Mouse (Mus musculus): ENCODE data around the gene Olfr965. TPM values are rescaled to one million over a fixed set of nuclear protein-coding genes. Genes with fewer than 3 reads are reported as not detected.
"Not testable (repeated sequence)": the region's sequence is repeated elsewhere in the genome, so short reads cannot be mapped to it uniquely, and the experiment has no call there.

Gene Olfr965
- polyA plus RNA-seq (2012; rRNA removed): not detected in 2 replicates

DNA sequence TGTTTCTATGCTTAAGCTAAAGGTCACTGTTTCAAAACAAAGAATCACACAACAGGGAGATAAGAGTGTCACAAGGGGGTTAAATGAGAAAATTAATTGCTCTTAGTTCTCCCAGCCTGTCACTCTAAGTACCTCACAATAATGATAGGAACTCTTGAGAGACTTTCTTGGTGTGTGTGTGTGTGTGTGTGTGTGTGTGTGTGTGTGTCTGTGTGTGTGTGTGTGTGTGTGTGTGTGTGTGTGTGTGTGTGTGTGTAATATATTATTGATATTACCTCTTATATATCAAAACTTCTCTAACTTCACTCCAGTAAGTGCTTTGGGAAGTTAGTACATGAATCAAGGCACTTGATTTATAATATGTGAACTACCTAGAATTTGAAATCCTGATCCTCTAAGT lies at the start of gene Olfr965:
TSS of gene Olfr965 (plus strand) at position 301 of the 400 bp plus-strand sequence.
- no peak for DNase-seq
- no peak for TF ChIP-seq CTCF (IDR thresholded peaks at IDR 0.05; ENCODE audit: insufficient read depth, low read length)
- TF ChIP-seq POLR2A (IDR thresholded peaks at IDR 0.05; ENCODE audit: borderline replicate concordance, extremely low read depth, low read depth, low read length): no peak
- no peaks in the 10 kb centered on the region for H3K4me1 ChIP-seq (ENCODE audit: control insufficient read depth, insufficient read depth, low read length)
- H3K4me3 ChIP-seq (replicated peaks; ENCODE audit: extremely low read depth, low read depth, low read length): no peak within 1 kb of the TSS

DNA sequence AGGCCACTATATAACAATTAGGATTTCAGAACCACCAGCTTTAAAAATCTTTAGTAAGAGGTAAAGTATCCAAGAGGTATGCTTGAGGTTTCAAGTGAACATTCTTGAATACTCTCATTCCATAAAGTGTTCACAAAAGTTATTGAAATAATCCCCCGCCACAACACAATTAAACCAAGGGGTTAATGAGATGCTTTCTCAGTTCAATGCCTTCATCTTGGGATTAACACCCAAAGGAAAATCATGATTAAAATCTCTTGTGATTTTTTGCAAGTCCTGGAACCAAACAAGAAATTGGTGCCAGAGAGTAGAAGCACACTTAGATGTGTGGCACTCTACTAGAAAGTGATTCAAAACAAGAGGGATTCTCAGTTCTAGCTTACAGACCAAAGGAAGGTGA lies 44.2 kb upstream of the Olfr965 start, which contains the start of gene Olfr963:
TSS of gene Olfr963 (plus strand) at position 301 of the 400 bp plus-strand sequence.
- DNase-seq: no peak
- TF ChIP-seq CTCF (IDR thresholded peaks at IDR 0.05; ENCODE audit: insufficient read depth, low read length) (no peak), POLR2A (IDR thresholded peaks at IDR 0.05; ENCODE audit: borderline replicate concordance, extremely low read depth, low read depth, low read length) (no peak)
- Histone ChIP-seq H3K4me3 (replicated peaks; ENCODE audit: extremely low read depth, low read depth, low read length) (no peak within 1 kb of the TSS), H3K4me1 (ENCODE audit: control insufficient read depth, insufficient read depth, low read length) (no peaks in the 10 kb centered on the region)
- 88% methylated on average over 1 of the region's 1 CpGs for WGBS

DNA sequence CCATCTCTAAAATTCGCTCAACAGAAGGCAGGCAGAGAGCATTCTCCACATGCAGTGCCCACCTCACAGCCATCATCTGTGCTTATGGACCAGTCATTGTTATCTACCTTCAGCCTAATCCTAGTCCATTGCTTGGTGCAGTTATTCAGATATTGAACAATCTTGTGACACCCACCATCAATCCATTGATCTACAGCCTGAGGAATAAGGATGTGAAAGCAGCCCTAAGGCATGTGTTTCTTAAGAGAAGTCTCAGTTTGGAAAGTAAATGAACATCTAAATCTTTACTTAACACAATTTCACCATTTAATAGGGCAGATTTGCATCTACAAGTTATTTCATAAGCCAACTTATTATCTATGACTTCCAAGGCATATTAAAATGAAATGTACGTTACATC lies 41.4 kb upstream of the Olfr965 start:
- no peak overlapping the region for H3K4me3 ChIP-seq (replicated peaks; ENCODE audit: extremely low read depth, low read depth, low read length)
- 76% methylated on average over 2 of the region's 2 CpGs for WGBS
- DNase-seq: no peak
- H3K4me1 ChIP-seq (ENCODE audit: control insufficient read depth, insufficient read depth, low read length): no peaks in the 10 kb centered on the region
- TF ChIP-seq CTCF (IDR thresholded peaks at IDR 0.05; ENCODE audit: insufficient read depth, low read length): no peak
- no peak for TF ChIP-seq POLR2A (IDR thresholded peaks at IDR 0.05; ENCODE audit: borderline replicate concordance, extremely low read depth, low read depth, low read length)

DNA sequence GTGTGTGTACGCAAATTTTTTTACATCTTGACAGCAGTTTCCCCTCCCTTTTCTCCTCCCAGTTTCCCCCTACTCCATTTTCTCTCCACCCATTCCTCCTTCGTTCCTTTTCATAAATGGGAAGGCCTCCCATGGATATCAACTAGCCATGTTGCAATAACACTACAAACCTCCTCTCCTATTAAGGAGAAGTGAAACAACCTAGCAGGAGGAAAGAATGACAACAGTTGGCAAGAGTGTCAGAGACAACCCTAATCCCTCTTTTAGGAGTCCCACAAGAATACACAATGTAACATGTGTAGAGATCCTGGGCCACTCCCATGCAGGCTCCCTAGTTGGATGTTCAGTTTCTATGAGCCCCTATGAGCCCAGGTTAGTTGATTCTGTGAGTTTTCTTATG lies 36.3 kb upstream of the Olfr965 start:
- DNase-seq: no peak
- 68% methylated on average over 2 of the region's 2 CpGs for WGBS
- H3K4me1 ChIP-seq (ENCODE audit: control insufficient read depth, insufficient read depth, low read length): no peaks in the 10 kb centered on the region
- no peak for TF ChIP-seq CTCF (IDR thresholded peaks at IDR 0.05; ENCODE audit: insufficient read depth, low read length)
- TF ChIP-seq POLR2A (IDR thresholded peaks at IDR 0.05; ENCODE audit: borderline replicate concordance, extremely low read depth, low read depth, low read length): no peak
- H3K4me3 ChIP-seq (replicated peaks; ENCODE audit: extremely low read depth, low read depth, low read length): no peak overlapping the region

DNA sequence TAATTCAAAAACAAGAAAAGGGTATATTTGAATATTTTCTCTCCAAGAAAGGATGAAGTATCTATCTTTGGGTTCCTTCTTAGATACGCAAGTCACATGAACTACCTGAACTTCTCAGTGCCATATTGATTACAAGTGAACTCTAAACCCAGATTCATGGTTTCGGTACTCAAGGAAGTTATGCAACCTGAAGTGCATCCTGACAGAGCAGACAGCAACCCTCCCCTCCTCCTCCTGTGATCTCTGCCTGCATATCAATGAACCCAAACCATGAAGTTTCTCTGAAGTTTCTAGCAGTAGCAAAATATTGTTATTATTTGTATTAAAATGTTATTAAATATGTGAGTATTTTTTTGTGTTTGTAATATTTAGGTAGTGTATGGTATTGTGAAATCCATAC lies 32.6 kb upstream of the Olfr965 start:
- Histone ChIP-seq H3K4me1 (ENCODE audit: control insufficient read depth, insufficient read depth, low read length) (no peaks in the 10 kb centered on the region), H3K4me3 (replicated peaks; ENCODE audit: extremely low read depth, low read depth, low read length) (no peak overlapping the region)
- no peak for DNase-seq
- no peak for TF ChIP-seq POLR2A (IDR thresholded peaks at IDR 0.05; ENCODE audit: borderline replicate concordance, extremely low read depth, low read depth, low read length)
- TF ChIP-seq CTCF (IDR thresholded peaks at IDR 0.05; ENCODE audit: insufficient read depth, low read length): no peak
- WGBS: 86% methylated on average over 2 of the region's 2 CpGs

DNA sequence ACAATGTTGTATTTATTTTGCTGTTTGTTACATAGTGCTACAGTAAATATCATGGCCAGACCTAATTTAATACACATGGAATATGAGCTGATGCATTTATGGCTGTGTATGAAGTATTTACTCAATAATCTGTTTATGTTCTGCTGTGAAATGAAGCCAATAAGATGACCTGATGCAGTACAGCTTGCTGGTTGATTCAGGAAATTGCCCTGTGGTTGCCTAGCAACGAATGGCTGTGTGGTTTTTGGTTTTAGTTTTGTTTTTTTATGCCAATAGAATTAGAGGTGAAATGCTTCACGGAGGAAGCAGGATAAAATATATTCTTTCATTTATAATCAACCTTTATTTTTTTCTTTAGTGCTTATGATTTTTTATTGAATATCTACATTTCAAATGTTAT lies 31.9 kb upstream of the Olfr965 start:
- WGBS: 39% methylated on average over 2 of the region's 2 CpGs
- no peak for TF ChIP-seq POLR2A (IDR thresholded peaks at IDR 0.05; ENCODE audit: borderline replicate concordance, extremely low read depth, low read depth, low read length)
- no peak for TF ChIP-seq CTCF (IDR thresholded peaks at IDR 0.05; ENCODE audit: insufficient read depth, low read length)
- H3K4me3 ChIP-seq (replicated peaks; ENCODE audit: extremely low read depth, low read depth, low read length): no peak overlapping the region
- no peaks in the 10 kb centered on the region for H3K4me1 ChIP-seq (ENCODE audit: control insufficient read depth, insufficient read depth, low read length)
- no peak for DNase-seq

DNA sequence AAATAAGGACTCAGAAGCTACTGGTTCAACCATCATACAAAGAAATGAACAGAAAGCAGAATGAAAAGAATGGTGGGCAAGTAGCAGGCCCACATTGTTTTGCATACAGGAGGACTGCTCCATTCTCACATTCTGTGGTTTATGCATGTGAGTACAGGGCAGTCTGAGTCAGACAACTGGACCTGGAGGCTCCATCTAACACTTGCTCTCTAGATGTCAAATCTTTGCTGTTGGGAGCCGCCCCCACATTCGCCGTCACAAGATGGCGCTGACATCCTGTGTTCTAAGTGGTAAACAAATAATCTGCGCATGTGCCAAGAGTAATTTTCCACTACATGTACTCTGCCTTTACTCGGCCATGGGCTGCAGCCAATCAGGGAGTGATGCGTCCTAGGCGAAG lies 10.0 kb upstream of the Olfr965 start:
- not testable (repeated sequence) for H3K4me1 ChIP-seq (ENCODE audit: control insufficient read depth, insufficient read depth, low read length); DNase-seq; H3K4me3 ChIP-seq (replicated peaks; ENCODE audit: extremely low read depth, low read depth, low read length)
- WGBS: 78% methylated on average over 8 of the region's 8 CpGs

DNA sequence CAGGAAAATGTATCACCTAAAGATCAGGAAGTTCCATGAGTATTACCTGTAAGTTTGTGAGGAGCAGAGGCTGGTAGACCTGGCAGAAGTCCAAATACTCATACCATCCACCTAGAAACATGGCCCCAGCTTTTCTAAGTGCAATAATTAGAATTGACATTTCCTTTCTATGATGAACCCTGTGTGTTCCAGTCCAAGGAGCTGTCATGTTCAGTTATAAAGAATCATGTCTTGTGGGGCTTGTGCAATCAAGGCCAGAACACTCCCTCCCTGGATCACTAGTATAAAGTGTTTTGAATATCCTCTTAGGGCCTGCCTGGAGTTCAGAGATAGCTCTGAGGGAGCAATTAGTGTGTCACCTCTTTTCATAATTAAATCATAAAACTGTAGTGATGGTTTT lies 4.1 kb upstream of the Olfr965 start, which contains the start of gene Olfr149:
TSS of gene Olfr149 (minus strand) at position 101 of the 400 bp plus-strand sequence.
- no peak for DNase-seq
- TF ChIP-seq CTCF (IDR thresholded peaks at IDR 0.05; ENCODE audit: insufficient read depth, low read length) (no peak), POLR2A (IDR thresholded peaks at IDR 0.05; ENCODE audit: borderline replicate concordance, extremely low read depth, low read depth, low read length) (no peak)
- Histone ChIP-seq H3K4me1 (ENCODE audit: control insufficient read depth, insufficient read depth, low read length) (no peaks in the 10 kb centered on the region), H3K4me3 (replicated peaks; ENCODE audit: extremely low read depth, low read depth, low read length) (no peak within 1 kb of the TSS)

DNA sequence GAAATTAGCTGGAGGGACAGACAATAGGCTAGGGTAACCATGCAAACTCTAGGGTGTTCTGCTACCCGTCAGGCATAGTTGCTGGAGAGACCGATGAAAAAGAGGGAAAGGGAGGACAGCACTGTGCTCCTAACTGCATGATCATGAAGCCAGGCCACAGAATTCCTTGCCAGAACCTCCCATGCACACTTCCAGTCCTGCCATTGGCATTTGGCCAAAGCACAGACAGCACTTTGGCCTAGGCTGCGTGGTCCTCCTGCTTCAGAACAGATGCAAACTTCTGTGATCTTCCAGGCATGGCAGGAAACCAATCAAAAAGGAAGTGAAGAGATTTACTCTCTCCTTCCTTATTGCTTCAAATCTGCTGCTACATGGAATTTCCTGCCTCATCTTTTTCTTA lies 2.2 kb upstream of the Olfr965 start:
- Histone ChIP-seq H3K4me3 (replicated peaks; ENCODE audit: extremely low read depth, low read depth, low read length) (no peak overlapping the region), H3K4me1 (ENCODE audit: control insufficient read depth, insufficient read depth, low read length) (no peaks in the 10 kb centered on the region)
- WGBS: 40% methylated on average over 3 of the region's 3 CpGs
- TF ChIP-seq POLR2A (IDR thresholded peaks at IDR 0.05; ENCODE audit: borderline replicate concordance, extremely low read depth, low read depth, low read length) (no peak), CTCF (IDR thresholded peaks at IDR 0.05; ENCODE audit: insufficient read depth, low read length) (no peak)
- no peak for DNase-seq

DNA sequence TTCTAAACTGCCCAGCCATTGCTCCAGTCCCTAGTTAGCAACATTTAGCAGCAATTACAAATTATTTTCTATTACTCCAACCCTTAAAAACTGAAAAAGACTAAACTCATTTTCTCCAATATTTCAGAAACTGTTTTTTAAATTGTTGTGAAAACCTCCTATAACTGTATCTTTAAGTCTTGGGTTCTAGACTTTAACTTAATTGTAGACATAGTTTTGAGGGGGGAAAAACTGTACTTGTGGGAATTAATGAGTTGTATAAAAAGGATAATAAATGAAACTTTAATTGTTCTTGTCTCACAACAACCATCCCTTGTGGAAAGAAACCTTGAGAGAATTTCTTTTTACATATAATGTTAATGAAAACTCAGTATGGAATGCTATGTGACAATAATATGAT lies 19.5 kb downstream of the Olfr965 start, which contains the start of gene Olfr150:
TSS of gene Olfr150 (plus strand) at position 301 of the 400 bp plus-strand sequence.
- no peaks in the 10 kb centered on the region for H3K4me1 ChIP-seq (ENCODE audit: control insufficient read depth, insufficient read depth, low read length)
- H3K4me3 ChIP-seq (replicated peaks; ENCODE audit: extremely low read depth, low read depth, low read length): no peak within 1 kb of the TSS
- TF ChIP-seq CTCF (IDR thresholded peaks at IDR 0.05; ENCODE audit: insufficient read depth, low read length) (no peak), POLR2A (IDR thresholded peaks at IDR 0.05; ENCODE audit: borderline replicate concordance, extremely low read depth, low read depth, low read length) (no peak)
- no peak for DNase-seq

DNA sequence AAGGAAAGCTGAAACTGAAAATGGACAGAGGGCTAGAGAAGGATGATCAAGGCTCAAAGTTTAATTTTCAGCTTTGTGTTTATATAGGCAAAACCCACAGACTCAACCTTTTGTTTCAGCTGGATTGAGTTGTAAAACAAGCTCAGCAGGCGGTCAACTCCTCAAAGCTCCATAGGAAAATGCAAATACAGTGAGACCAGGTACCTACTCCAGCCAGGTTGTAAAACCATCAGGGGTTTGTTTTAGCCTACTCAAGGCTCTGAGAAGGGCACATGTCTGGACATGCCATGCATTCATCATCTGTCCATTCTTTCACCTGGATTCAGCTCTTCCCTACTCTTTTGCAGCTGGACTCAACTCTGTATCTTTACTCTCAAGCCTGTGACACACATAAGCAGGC lies 29.6 kb downstream of the Olfr965 start:
- no peak for DNase-seq

More for the DNA sequence above, 29.6 kb downstream of the Olfr965 start:
- Histone ChIP-seq H3K4me1 (ENCODE audit: control insufficient read depth, insufficient read depth, low read length) (no peaks in the 10 kb centered on the region), H3K4me3 (replicated peaks; ENCODE audit: extremely low read depth, low read depth, low read length) (no peak overlapping the region)
- TF ChIP-seq POLR2A (IDR thresholded peaks at IDR 0.05; ENCODE audit: borderline replicate concordance, extremely low read depth, low read depth, low read length) (no peak), CTCF (IDR thresholded peaks at IDR 0.05; ENCODE audit: insufficient read depth, low read length) (no peak)
- 77% methylated on average over 1 of the region's 1 CpGs for WGBS
